Mouse (Mus musculus) heart, postnatal 36 days (tissue): ENCODE data around the gene Rps6ka1. TPM values are rescaled to one million over a fixed set of nuclear protein-coding genes. Genes with fewer than 3 reads are reported as not detected.

Experiments
- DNase-seq, 2 experiments: peaks; one replicate each; pipeline ENCODE4 v3.0.0; 2021 to 2022
- intact Hi-C: fragments of 180-260 bp; cut with DNase I; formaldehyde crosslinking; loops from one replicate; pipeline ENCODE4 v1.15.1; 2025
- total RNA-seq, 2 experiments: library from RNA; stranded (reverse); gene quantifications; 2 replicates each; pipeline ENCODE4 v1.2.3; 2021

Gene Rps6ka1
- total RNA-seq, 2 experiments from 2014 or later = 5.1 to 6.4 TPM

GRCm38 (mm10) chr4:133829281-133830070, 58.1 kb downstream of the Rps6ka1 start:
- DNase-seq = peak; percentile 80 to 82
- intact Hi-C loops = loop anchor here (1.0 to 2.0 kb wide), 4 partner anchors 15 to 237 kb away; no protein-coding TSS in a partner anchor

- DNase-seq = no peak
- intact Hi-C loops = loop anchor here (2.0 kb wide), 3 partner anchors 13 to 235 kb away; no protein-coding TSS in a partner anchor
Observed at GRCm38 (mm10) chr4:133827887-133828794, 59.5 kb downstream of the Rps6ka1 start.

GRCm38 (mm10) chr4:133827354-133827753, 60.2 kb downstream of the Rps6ka1 start:
- intact Hi-C loops = no loop called here
- DNase-seq = no peak

GRCm38 (mm10) chr4:133825731-133826130, 61.9 kb downstream of the Rps6ka1 start:
- intact Hi-C loops = no loop called here
- DNase-seq = no peak

GRCm38 (mm10) chr4:133820806-133821560, 66.6 kb downstream of the Rps6ka1 start:
- intact Hi-C loops = no loop called here
- no peak for DNase-seq

- intact Hi-C loops = no loop called here
- DNase-seq = no peak
Observed at GRCm38 (mm10) chr4:133820166-133820565, 67.4 kb downstream of the Rps6ka1 start.

- no peak for DNase-seq
- intact Hi-C loops = no loop called here
Observed at GRCm38 (mm10) chr4:133817356-133817755, 70.2 kb downstream of the Rps6ka1 start.

GRCm38 (mm10) chr4:133816504-133816875, 71.1 kb downstream of the Rps6ka1 start:
- intact Hi-C loops = no loop called here

GRCm38 (mm10) chr4:133815635-133816503, 71.7 kb downstream of the Rps6ka1 start:
- intact Hi-C loops = loop anchor here (2.0 kb wide), 1 partner anchor 13 kb away; no protein-coding TSS in a partner anchor
- peak; percentile 39 to 51 for DNase-seq

More at GRCm38 (mm10) chr4:133816504-133816875, 71.1 kb downstream of the Rps6ka1 start:
- no peak for DNase-seq

GRCm38 (mm10) chr4:133814804-133815515, 72.6 kb downstream of the Rps6ka1 start:
- DNase-seq = no peak
- intact Hi-C loops = loop anchor here (1.0 to 2.0 kb wide), 3 partner anchors 14 to 143 kb away; partner anchors contain the start of gene Pigv

- DNase-seq = peak; percentile 90 to 95
- intact Hi-C loops = loop anchor here (1.0 to 2.0 kb wide), 5 partner anchors 15 to 142 kb away; partner anchors contain the start of gene Pigv
Observed at GRCm38 (mm10) chr4:133813992-133814803, 73.4 kb downstream of the Rps6ka1 start.

- intact Hi-C loops = loop anchor here (1.0 kb wide), 2 partner anchors 59 to 84 kb away; no protein-coding TSS in a partner anchor
- DNase-seq = peak; percentile 94 to 97
Observed at GRCm38 (mm10) chr4:133813174-133813991, 74.2 kb downstream of the Rps6ka1 start.

- intact Hi-C loops = no loop called here
- no peak for DNase-seq
Observed at GRCm38 (mm10) chr4:133804401-133805263, 83.0 kb downstream of the Rps6ka1 start.

- intact Hi-C loops = no loop called here
Observed at GRCm38 (mm10) chr4:133800589-133800988, 87.0 kb downstream of the Rps6ka1 start.

More at GRCm38 (mm10) chr4:133800589-133800988, 87.0 kb downstream of the Rps6ka1 start:
- DNase-seq = no peak
